Mouse (Mus musculus): Measurements from ENCODE around the gene Trnt1. TPM values are rescaled to one million over a fixed set of nuclear protein-coding genes. Genes with fewer than 3 reads are reported as not detected.

Gene Trnt1
- polyA plus RNA-seq (2014; fragmentation: Illumina TruSeq; extraction: RNeasy Lipid Tissue Mini Kit (QIAGEN cat#74804); ENCODE audit: low read depth, low replicate concordance) = 89.7 TPM

DNA sequence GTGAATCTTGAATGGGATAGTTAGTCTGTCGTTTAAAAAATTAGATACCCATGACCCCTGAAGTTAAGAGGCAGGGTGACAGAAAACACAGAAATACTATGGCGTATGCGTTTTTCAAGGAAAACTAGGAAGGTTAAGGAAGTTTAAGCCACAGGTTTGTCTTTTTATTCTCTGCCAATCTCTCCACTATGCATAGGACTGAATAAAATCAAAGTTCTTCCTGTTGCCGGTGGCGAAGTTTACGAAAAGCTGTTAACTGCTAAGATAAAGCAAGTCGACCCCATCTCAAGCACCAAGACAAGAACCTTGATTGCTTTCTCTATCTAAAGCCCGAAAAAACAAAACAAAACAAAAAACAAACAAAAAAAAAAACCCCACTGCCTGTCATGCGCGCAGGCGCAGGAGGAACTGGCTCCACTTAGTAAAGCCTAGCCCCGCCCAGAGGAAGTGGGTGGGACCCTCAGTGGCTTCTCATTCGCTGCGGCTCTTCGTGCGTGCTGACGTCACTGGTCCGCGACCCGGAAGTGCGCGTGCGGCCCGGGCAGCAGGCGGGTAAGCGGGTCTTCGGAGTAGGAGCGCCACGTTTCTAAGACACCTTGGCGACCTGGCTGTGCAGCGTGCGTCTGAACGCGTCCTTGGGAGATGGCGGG lies at the start of gene Trnt1:
Gene Trnt1 (plus strand): TSS at position 481 of the 650 bp plus-strand sequence.

DNA sequence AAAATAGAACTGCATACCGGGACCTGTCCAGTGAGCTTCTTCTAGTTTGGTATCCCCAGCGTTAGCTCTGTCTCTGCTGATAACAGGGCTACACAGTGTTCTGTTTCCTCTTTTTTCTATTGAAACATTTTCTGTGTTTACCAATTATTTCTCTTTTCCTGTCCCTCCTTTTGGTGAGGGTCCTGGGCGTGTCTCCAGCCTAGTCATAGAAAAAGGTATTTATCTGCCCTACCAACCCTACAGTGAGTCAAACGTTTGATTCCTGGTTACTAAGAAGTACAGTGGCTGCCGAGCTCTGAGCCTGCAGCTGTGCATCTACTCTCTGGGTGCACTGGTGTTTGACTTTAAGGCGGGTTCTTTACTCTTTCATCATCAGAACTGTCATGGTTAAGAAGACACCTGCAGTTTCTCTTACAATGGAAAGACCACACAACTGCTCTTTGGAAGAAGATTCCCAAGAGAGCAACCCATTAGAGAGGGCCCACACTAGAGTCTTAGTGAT lies 20.0 kb upstream of the Trnt1 start, which contains the start of gene Il5ra:
Gene Il5ra (minus strand): TSS at position 151 of the 502 bp plus-strand sequence.

DNA sequence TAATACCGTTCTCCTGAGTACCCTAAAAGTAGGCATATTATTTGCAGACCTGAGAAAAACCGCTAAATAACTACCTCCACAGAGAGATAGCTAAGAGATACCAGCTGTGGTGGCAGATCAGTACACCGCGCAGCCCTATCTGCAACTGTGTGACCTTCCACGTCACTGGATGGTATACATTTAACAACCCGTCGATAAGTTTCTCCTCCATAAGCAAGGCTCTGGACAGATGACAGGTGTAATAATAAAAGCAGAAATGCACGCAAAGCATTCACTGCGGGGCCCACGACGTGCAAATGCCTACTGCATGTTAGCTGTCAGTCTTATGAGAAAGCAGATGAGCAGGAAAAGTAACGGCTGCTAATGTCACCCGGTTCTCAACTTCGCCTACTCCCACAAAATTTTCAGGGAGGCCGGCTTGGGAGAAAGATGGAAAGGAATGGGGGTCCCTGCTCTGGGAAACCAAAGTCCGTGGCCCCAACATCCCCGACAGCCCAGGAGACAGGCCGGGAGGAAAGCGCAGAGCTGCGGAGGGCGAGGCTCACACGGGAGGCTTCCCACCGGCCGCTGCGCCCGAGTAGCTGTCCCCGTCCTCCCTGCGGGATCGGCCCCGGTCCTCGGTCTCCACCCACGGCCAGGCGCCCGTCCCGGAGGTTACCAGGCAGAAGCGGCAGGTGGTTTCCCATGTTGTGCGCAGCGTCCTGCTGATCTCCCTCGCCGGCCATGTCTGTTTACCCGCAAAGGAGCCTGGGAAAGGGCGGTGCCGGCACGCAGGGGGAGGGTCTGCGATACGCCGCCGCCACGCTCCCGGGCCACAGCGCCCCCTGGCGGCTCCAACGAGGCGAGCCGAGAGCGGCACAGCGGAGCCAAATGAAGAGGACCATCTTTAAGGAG lies 30.7 kb downstream of the Trnt1 start, which contains the start of gene Crbn:
Gene Crbn (minus strand): TSS at position 745 of the 894 bp plus-strand sequence.

Other genes with a start within 250 kb of the Trnt1 start
- gene Il5ra, start 20.1 kb upstream of the Trnt1 start, polyA plus RNA-seq (2014; fragmentation: Illumina TruSeq; extraction: RNeasy Lipid Tissue Mini Kit (QIAGEN cat#74804); ENCODE audit: low read depth, low replicate concordance) = 3.0 TPM
- 88.6 TPM for gene Crbn, start 31.0 kb downstream of the Trnt1 start, polyA plus RNA-seq (2014; fragmentation: Illumina TruSeq; extraction: RNeasy Lipid Tissue Mini Kit (QIAGEN cat#74804); ENCODE audit: low read depth, low replicate concordance)